Mouse (Mus musculus): ENCODE measurements around the gene 1110059E24Rik. TPM values are rescaled to one million over a fixed set of nuclear protein-coding genes. Genes with fewer than 3 reads are reported as not detected.
"Not testable (repeated sequence)": the region's sequence is repeated elsewhere in the genome, so short reads cannot be mapped to it uniquely, and the experiment has no call there.

1110059E24Rik gene
- polyA plus RNA-seq, 1 experiment from 2014 or later = 22.4 TPM

DNA sequence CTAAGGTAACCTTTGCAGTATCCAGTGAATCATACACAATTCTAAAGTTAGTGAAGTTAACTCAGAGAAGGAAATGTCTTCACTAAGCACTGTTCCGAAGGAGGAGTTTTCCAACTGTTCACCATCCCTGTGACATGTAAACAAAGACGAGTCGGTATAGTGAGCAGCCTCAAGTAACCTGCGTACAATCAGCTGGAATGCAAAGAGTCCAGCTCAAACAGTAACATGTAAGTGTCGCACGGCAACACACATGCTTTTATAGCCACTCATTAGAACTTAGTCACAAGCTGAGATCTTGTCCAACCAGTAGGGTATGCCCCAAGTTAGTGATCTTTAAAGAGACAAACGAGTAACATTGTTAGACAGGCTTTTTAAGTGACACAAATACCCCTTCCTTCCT is 15.1 kb downstream of the 1110059E24Rik start:
- H3K27ac ChIP-seq = no peak overlapping the region
- H3K4me3 ChIP-seq (ENCODE audit: inconsistent target) = no peak overlapping the region
- no peaks in the 10 kb centered on the region for H3K36me3 ChIP-seq (ENCODE audit: inconsistent target)
- H3K79me2 ChIP-seq (ENCODE audit: inconsistent target) = peaks cover 95% of the 10 kb centered on the region
- 83% methylated on average over 7 of the region's 7 CpGs for WGBS (ENCODE audit: missing documents)

DNA sequence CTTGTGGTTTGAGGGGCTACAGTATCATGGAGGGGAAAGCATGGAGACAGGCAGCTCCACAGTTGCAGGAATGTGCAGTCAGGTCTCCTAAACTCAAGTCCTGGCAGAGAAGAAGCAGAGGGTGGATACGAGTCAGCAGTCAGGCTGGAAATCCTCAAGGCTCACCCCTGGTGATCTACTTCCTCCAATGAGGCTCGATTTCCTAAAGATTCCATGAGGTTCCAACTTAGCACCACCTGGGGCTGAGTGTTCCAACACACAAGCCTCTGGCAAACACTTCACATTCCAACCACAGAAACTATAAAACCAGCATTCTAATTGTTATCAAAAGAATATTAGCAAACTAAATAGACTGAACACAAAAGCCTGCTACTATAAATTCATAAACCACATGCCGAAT is 15.9 kb downstream of the 1110059E24Rik start:
- no peaks in the 10 kb centered on the region for H3K36me3 ChIP-seq (ENCODE audit: inconsistent target)
- no peak overlapping the region for H3K27ac ChIP-seq
- H3K79me2 ChIP-seq (ENCODE audit: inconsistent target) = peaks cover 88% of the 10 kb centered on the region
- WGBS (ENCODE audit: missing documents) = 46% methylated on average over 3 of the region's 3 CpGs
- no peak overlapping the region for H3K4me3 ChIP-seq (ENCODE audit: inconsistent target)

GRCm38 (mm10) chr19:21635406-21635805 is 17.4 kb downstream of the 1110059E24Rik start:
- Histone ChIP-seq H3K27ac (no peak overlapping the region), H3K79me2 (ENCODE audit: inconsistent target) (peaks cover 86% of the 10 kb centered on the region), H3K4me3 (ENCODE audit: inconsistent target) (no peak overlapping the region), H3K36me3 (ENCODE audit: inconsistent target) (no peaks in the 10 kb centered on the region)
- 94% methylated on average over 2 of the region's 2 CpGs for WGBS (ENCODE audit: missing documents)

DNA sequence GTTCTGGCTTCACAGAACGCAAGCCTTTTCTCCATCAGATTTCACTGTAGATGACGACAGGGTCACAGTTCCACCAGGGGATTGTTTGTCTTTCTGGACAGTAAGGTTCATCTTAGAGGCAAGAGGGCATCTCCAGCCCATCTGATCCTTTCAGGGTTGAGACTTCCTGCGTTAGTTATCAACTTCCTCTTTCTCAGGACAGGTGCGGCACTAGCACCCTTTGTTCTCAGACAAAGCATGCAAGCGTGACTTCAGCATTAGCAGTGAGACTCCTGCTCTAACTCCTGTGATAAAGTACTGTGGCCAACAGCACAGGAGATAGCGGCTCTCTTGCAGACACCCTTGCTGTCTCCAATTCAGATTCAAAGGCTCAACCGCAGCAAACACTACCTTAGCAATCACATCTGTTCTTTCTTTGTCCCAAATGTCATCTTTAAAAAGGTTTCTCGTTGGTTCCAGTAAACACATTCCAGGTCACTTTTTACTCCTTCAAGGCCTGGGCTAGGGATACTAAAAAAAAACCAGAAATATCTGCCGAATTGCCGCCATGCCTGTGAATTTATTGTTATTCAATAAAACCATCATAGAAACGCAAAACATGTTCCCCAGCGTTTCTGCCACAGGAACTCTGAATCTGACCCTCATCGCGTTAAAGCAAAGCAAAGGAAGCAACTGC is 22.0 kb downstream of the 1110059E24Rik start:
- Histone ChIP-seq H3K79me2 (ENCODE audit: inconsistent target) (peaks cover 68% of the 10 kb centered on the region; the same call in 1 of the 2 replicates), H3K27ac (no peak overlapping the region), H3K36me3 (ENCODE audit: inconsistent target) (no peaks in the 10 kb centered on the region), H3K4me3 (ENCODE audit: inconsistent target) (no peak overlapping the region)
- WGBS (ENCODE audit: missing documents) = 50% methylated on average over 14 of the region's 14 CpGs

- no peak overlapping the region for H3K4me3 ChIP-seq (ENCODE audit: inconsistent target)
- WGBS (ENCODE audit: missing documents) = 60% methylated on average over 1 of the region's 1 CpGs
- H3K36me3 ChIP-seq (ENCODE audit: inconsistent target) = no peaks in the 10 kb centered on the region
- peaks cover 66% of the 10 kb centered on the region; the same call in 1 of the 2 replicates for H3K79me2 ChIP-seq (ENCODE audit: inconsistent target)
- H3K27ac ChIP-seq = no peak overlapping the region
These were observed 23.3 kb downstream of the 1110059E24Rik start for GRCm38 (mm10) chr19:21629501-21629900.

GRCm38 (mm10) chr19:21629030-21629429 is 23.7 kb downstream of the 1110059E24Rik start:
- Histone ChIP-seq H3K4me3 (ENCODE audit: inconsistent target) (no peak overlapping the region), H3K36me3 (ENCODE audit: inconsistent target) (no peaks in the 10 kb centered on the region), H3K79me2 (ENCODE audit: inconsistent target) (peaks cover 61% of the 10 kb centered on the region; the same call in 1 of the 2 replicates), H3K27ac (no peak overlapping the region)
- WGBS (ENCODE audit: missing documents) = 100% methylated on average over 1 of the region's 1 CpGs

DNA sequence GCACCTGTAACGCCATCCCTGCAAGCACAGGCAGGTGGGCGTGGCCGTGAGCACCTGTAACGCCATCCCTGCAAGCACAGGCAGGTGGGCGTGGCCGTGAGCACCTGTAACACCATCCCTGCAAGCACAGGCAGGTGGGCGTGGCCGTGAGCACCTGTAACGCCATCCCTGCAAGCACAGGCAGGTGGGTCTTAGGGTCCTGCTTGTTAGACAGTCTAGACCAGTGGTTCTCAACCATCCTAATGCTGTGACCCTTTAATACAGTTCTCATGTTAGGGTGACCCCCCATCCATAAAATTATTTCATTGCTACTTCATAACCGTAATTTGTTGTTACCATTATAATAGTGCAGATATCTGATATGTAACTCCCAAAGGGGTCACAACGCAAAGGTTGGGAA is 24.3 kb downstream of the 1110059E24Rik start:
- H3K36me3 ChIP-seq (ENCODE audit: inconsistent target); H3K27ac ChIP-seq; H3K4me3 ChIP-seq (ENCODE audit: inconsistent target): not testable (repeated sequence)
- 97% methylated on average over 5 of the region's 11 CpGs for WGBS (ENCODE audit: missing documents)
- peaks cover 55% of the 10 kb centered on the region; the same call in 1 of the 2 replicates for H3K79me2 ChIP-seq (ENCODE audit: inconsistent target)

DNA sequence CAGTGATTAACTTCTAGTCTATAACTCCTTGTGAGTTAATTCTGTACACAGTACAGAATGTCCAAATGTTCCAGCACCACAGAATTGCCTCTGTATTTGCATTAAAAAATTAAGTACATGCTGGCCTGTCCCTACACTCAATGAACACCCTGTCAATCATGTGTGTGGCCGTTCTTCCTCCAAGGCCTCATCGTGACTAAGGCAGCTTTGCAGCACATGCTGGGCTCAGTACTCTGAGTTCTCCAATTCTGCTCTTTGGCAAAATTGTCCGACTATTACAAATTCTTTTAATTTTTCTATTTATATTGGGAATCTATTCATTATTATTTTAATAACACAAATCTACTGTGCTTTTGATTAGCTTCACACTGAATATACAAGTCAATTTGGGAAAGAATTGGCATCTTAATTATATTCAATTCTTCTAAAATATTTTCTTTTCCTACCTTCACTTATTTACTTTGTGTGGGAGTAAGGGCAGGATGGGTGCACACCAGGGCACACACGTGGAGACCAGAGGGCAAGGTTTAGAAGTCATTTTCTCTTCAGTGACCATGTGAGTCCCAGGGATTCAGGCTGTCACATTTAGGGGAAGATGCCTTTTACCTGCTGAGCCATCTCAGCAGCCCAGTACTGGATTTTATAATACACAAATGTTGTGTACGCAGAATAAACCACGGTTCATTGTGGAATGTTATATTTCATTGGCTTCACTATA is 26.3 kb downstream of the 1110059E24Rik start:
- Histone ChIP-seq H3K27ac (no peak overlapping the region), H3K36me3 (ENCODE audit: inconsistent target) (no peaks in the 10 kb centered on the region), H3K79me2 (ENCODE audit: inconsistent target) (peaks cover 49% of the 10 kb centered on the region; the same call in 1 of the 2 replicates), H3K4me3 (ENCODE audit: inconsistent target) (no peak overlapping the region)
- WGBS (ENCODE audit: missing documents) = 86% methylated on average over 6 of the region's 6 CpGs

- H3K79me2 ChIP-seq (ENCODE audit: inconsistent target) = peaks cover 42% of the 10 kb centered on the region; the same call in 1 of the 2 replicates
- no peak overlapping the region for H3K27ac ChIP-seq
- no peaks in the 10 kb centered on the region for H3K36me3 ChIP-seq (ENCODE audit: inconsistent target)
- 96% methylated on average over 4 of the region's 4 CpGs for WGBS (ENCODE audit: missing documents)
- H3K4me3 ChIP-seq (ENCODE audit: inconsistent target) = no peak overlapping the region
These were observed 28.6 kb downstream of the 1110059E24Rik start for GRCm38 (mm10) chr19:21624148-21624535.

DNA sequence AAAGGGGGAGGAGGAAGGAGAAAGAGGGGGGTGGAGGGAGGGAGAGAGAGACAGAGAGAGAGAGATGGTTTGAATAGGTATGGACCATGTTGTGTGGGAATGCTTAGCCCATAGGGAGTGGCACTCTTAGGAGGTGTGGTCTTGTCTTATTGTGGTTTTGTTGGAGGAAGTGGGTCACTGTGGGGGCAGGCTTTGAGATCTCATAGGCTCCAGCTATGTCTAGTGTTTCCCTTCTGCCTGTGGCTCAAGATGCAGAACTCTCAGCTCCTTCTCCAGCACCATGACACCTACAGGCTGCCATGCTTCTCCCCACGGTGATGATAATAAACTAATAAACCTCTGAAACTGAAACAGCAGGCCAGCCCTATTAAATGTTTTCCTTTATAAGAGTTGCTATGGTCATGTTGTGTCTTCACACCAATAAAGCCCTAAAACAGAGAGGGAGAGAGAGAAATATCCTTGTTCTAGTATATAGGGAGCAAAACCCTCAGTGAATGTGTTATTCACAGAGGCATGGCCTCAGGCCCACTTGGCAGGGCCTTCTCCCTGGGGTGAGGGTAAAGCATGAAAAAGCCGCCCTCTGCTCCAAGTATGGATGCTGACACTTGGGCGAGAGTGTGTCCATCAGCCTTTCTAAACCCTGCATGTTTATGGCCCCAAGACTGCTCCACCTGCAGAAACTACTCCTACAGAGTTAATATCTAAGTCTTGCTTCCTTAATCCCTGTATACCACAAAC is 29.2 kb downstream of the 1110059E24Rik start:
- Histone ChIP-seq H3K79me2 (ENCODE audit: inconsistent target) (peaks cover 42% of the 10 kb centered on the region; the same call in 1 of the 2 replicates), H3K36me3 (ENCODE audit: inconsistent target) (no peaks in the 10 kb centered on the region), H3K27ac (no peak overlapping the region), H3K4me3 (ENCODE audit: inconsistent target) (no peak overlapping the region)
- 66% methylated on average over 3 of the region's 3 CpGs for WGBS (ENCODE audit: missing documents)

DNA sequence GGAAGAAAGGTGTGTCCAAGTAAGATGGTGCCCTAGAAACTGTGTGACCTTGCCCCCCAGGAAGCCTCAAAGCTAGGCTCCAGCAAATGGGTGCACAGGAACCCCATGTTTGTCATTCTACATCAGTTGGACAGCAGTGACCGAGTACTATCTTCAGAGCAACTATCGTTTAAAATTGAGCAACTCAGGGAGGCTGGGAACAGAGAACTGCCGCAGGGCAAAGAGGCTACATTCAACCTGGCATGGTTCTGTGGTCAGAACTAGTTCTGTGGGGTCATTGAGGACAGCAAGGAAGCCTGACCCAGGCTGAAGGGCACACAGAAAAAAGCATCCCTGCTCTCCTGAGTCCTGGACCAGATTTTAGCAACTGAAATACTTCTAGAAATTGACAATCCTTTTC is 37.0 kb downstream of the 1110059E24Rik start:
- no peak overlapping the region for H3K27ac ChIP-seq

GRCm38 (mm10) chr19:21611725-21612575 is 40.8 kb downstream of the 1110059E24Rik start:
- Histone ChIP-seq H3K36me3 (ENCODE audit: inconsistent target) (no peaks in the 10 kb centered on the region), H3K4me3 (ENCODE audit: inconsistent target) (no peak overlapping the region), H3K79me2 (ENCODE audit: inconsistent target) (peaks cover 4% of the 10 kb centered on the region; the same call in 1 of the 2 replicates), H3K27ac (no peak overlapping the region)
- 70% methylated on average over 9 of the region's 9 CpGs for WGBS (ENCODE audit: missing documents)

More for the DNA sequence above, 37.0 kb downstream of the 1110059E24Rik start:
- WGBS (ENCODE audit: missing documents) = 69% methylated on average over 3 of the region's 3 CpGs
- H3K36me3 ChIP-seq (ENCODE audit: inconsistent target) = no peaks in the 10 kb centered on the region
- peaks cover 14% of the 10 kb centered on the region; the same call in 1 of the 2 replicates for H3K79me2 ChIP-seq (ENCODE audit: inconsistent target)
- no peak overlapping the region for H3K4me3 ChIP-seq (ENCODE audit: inconsistent target)

- 93% methylated on average over 6 of the region's 6 CpGs for WGBS (ENCODE audit: missing documents)
- Histone ChIP-seq H3K36me3 (ENCODE audit: inconsistent target) (no peaks in the 10 kb centered on the region), H3K27ac (no peak overlapping the region), H3K4me3 (ENCODE audit: inconsistent target) (no peak overlapping the region), H3K79me2 (ENCODE audit: inconsistent target) (peaks cover 4% of the 10 kb centered on the region; the same call in 1 of the 2 replicates)
These were observed 41.5 kb downstream of the 1110059E24Rik start for GRCm38 (mm10) chr19:21611297-21611696.

- no peak overlapping the region for H3K27ac ChIP-seq
- WGBS (ENCODE audit: missing documents) = 97% methylated on average over 6 of the region's 6 CpGs
- H3K79me2 ChIP-seq (ENCODE audit: inconsistent target) = peaks cover 4% of the 10 kb centered on the region; the same call in 1 of the 2 replicates
- H3K36me3 ChIP-seq (ENCODE audit: inconsistent target) = no peaks in the 10 kb centered on the region
- no peak overlapping the region for H3K4me3 ChIP-seq (ENCODE audit: inconsistent target)
These were observed 42.5 kb downstream of the 1110059E24Rik start for GRCm38 (mm10) chr19:21610240-21610639.

Measured in macrophage (primary cell).